Mouse (Mus musculus) olfactory bulb, adult 2 months (tissue): ENCODE data around the gene Lcn9. TPM values are rescaled to one million over a fixed set of nuclear protein-coding genes. Genes with fewer than 3 reads are reported as not detected.

Experiments
- H3K27ac ChIP-seq: fragments of 200-500 bp; 2 replicates; pipeline ENCODE4 v1.5.1; 2012; ENCODE audit warnings: low read depth, low read length; ENCODE audit not compliant: insufficient read depth
- H3K4me1 ChIP-seq: fragments of 200-500 bp; 2 replicates; pipeline ENCODE4 v1.6.1; 2012; ENCODE audit warnings: low read length; ENCODE audit not compliant: control insufficient read depth, insufficient read depth
- H3K4me3 ChIP-seq: fragments of 200-500 bp; 2 replicates; pipeline ENCODE4 v1.5.1; 2012; ENCODE audit warnings: mild to moderate bottlenecking, low read depth, low read length, moderate library complexity; ENCODE audit not compliant: insufficient read depth
- CTCF ChIP-seq: fragments of 200-500 bp; IDR thresholded peaks from 2 replicates; pipeline ENCODE4 v1.5.1; 2012; ENCODE audit warnings: low read depth, mild to moderate bottlenecking, low read length, moderate library complexity; ENCODE audit not compliant: insufficient read depth
- POLR2A ChIP-seq: fragments of 200-500 bp; IDR thresholded peaks from 2 replicates; pipeline ENCODE4 v1.6.1; 2012; ENCODE audit warnings: mild to moderate bottlenecking, low read depth, low read length, moderate library complexity; ENCODE audit not compliant: insufficient read depth
- WGBS: fragments of 180-500 bp; shearing (Covaris S2); methylation state at CpG from one replicate; pipeline ENCODE4 v1.1.7; 2018; 5-methylcytosine and 5-hydroxymethylcytosine counted together
- polyA plus RNA-seq: library from polyadenylated mRNA; stranded (reverse); fragments of >200 nt; gene quantifications from 2 replicates; pipeline ENCODE4 v1.2.4, GENCODE M21; 2012; ENCODE audit warnings: low replicate concordance; ENCODE audit not compliant: missing spikeins, insufficient read depth, insufficient read length

Gene Lcn9
- polyA plus RNA-seq, 1 experiment = not detected

- no peak for TF ChIP-seq CTCF
- TF ChIP-seq POLR2A = no peak
- peaks cover 48% of the 10 kb centered on the region for H3K4me1 ChIP-seq
- peak within 1 kb of the TSS; percentile 74 for H3K4me3 ChIP-seq
- H3K27ac ChIP-seq = peak within 1 kb of the TSS; percentile 49
- WGBS = 1% methylated on average over 44 of the region's 53 CpGs
Observed at GRCm38 (mm10) chr2:25863337-25864131, 40.6 kb downstream of the Lcn9 start, which contains the start of gene Kcnt1. Gene Kcnt1, plus strand, starts transcription at chr2:25863734.

GRCm38 (mm10) chr2:25864230-25864629 lies 41.3 kb downstream of the Lcn9 start:
- Histone ChIP-seq H3K4me1 (peaks cover 48% of the 10 kb centered on the region), H3K27ac (peak overlapping the region; percentile 37), H3K4me3 (peak overlapping the region; percentile 74)
- 2% methylated on average over 18 of the region's 18 CpGs for WGBS
- TF ChIP-seq POLR2A (no peak), CTCF (no peak)

- Histone ChIP-seq H3K27ac (peak overlapping the region; percentile 37), H3K4me1 (peaks cover 48% of the 10 kb centered on the region), H3K4me3 (peak overlapping the region; percentile 13)
- no peak for TF ChIP-seq CTCF
- no peak for TF ChIP-seq POLR2A
- 3% methylated on average over 4 of the region's 4 CpGs for WGBS
Observed at GRCm38 (mm10) chr2:25865412-25865811, 42.5 kb downstream of the Lcn9 start.

GRCm38 (mm10) chr2:25866656-25867055 lies 43.7 kb downstream of the Lcn9 start:
- WGBS = 22% methylated on average over 5 of the region's 5 CpGs

More at GRCm38 (mm10) chr2:25866656-25867055, 43.7 kb downstream of the Lcn9 start:
- no peak overlapping the region for H3K4me3 ChIP-seq
- TF ChIP-seq CTCF (no peak), POLR2A (no peak)
- H3K4me1 ChIP-seq = peaks cover 48% of the 10 kb centered on the region
- no peak overlapping the region for H3K27ac ChIP-seq

Other genes starting within 250 kb of the Lcn9 start
- not detected in 2 replicates for gene Mamdc4, start 248.3 kb upstream of the Lcn9 start, polyA plus RNA-seq
- gene Phpt1, start 247.9 kb upstream of the Lcn9 start, polyA plus RNA-seq = not detected in 2 replicates
- gene Ajm1, start 241.4 kb upstream of the Lcn9 start, polyA plus RNA-seq = not detected in 2 replicates
- gene Rabl6, start 214.6 kb upstream of the Lcn9 start, polyA plus RNA-seq = not detected in 2 replicates
- not detected in 2 replicates for gene Ccdc183, start 205.5 kb upstream of the Lcn9 start, polyA plus RNA-seq
- not detected in 2 replicates for gene Tmem141, start 201.1 kb upstream of the Lcn9 start, polyA plus RNA-seq
- not detected in 2 replicates for gene Fcna, start 195.1 kb upstream of the Lcn9 start, polyA plus RNA-seq
- not detected in 2 replicates for gene Lcn8, start 170.0 kb upstream of the Lcn9 start, polyA plus RNA-seq
- gene Lcn5, start 165.2 kb upstream of the Lcn9 start, polyA plus RNA-seq = not detected in 2 replicates
- gene Lcn6, start 146.4 kb upstream of the Lcn9 start, polyA plus RNA-seq = not detected in 2 replicates
- gene Lcn10, start 140.4 kb upstream of the Lcn9 start, polyA plus RNA-seq = not detected in 2 replicates
- gene Obp2a, start 123.1 kb upstream of the Lcn9 start, polyA plus RNA-seq = not detected in 2 replicates
- gene Bmyc, start 116.4 kb upstream of the Lcn9 start, polyA plus RNA-seq = not detected in 2 replicates
- not detected in 2 replicates for gene Obp2b, start 86.1 kb upstream of the Lcn9 start, polyA plus RNA-seq
- not detected in 2 replicates for gene Lcn3, start 57.6 kb upstream of the Lcn9 start, polyA plus RNA-seq
- not detected in 2 replicates for gene Lcn11, start 46.1 kb upstream of the Lcn9 start, polyA plus RNA-seq
- gene Gm13539, start 40.9 kb upstream of the Lcn9 start, polyA plus RNA-seq = not detected in 2 replicates
- gene Glt6d1, start 7.3 kb upstream of the Lcn9 start, polyA plus RNA-seq = not detected in 2 replicates
- not detected in 2 replicates for gene Sohlh1, start 24.1 kb downstream of the Lcn9 start, polyA plus RNA-seq
- gene Kcnt1, start 40.6 kb downstream of the Lcn9 start, polyA plus RNA-seq = 206 and 256 TPM in 2 replicates
- not detected in 2 replicates for gene Camsap1, start 160.1 kb downstream of the Lcn9 start, polyA plus RNA-seq
- not detected in 2 replicates for gene Ubac1, start 198.6 kb downstream of the Lcn9 start, polyA plus RNA-seq